Mouse (Mus musculus) forebrain, embryonic 16.5 days (tissue): Measurements from ENCODE around the gene Ces3a. TPM values are rescaled to one million over a fixed set of nuclear protein-coding genes. Genes with fewer than 3 reads are reported as not detected.
"Not testable (repeated sequence)": the region's sequence is repeated elsewhere in the genome, so short reads cannot be mapped to it uniquely, and the experiment has no call there.

Source experiments
- ATAC-seq: fragments of 200-750 bp; cut with Nextera tagmentation; 2 replicates; pipeline ENCODE4 v1.8.0; 2017; ENCODE audit warnings: mild to moderate bottlenecking, moderate library complexity
- H3K27ac ChIP-seq: fragments of 300-500 bp; sonication (generic); 2 replicates; pipeline ENCODE4 v1.5.1; 2014; ENCODE audit warnings: low read length, control low read depth
- H3K27me3 ChIP-seq: fragments of 300-500 bp; sonication (generic); replicated peaks from 2 replicates; pipeline ENCODE4 v1.6.1; 2014; ENCODE audit warnings: low read length; ENCODE audit not compliant: control insufficient read depth, insufficient read depth
- H3K36me3 ChIP-seq: fragments of 300-500 bp; sonication (generic); 2 replicates; pipeline ENCODE4 v1.6.1; 2014; ENCODE audit not compliant: control insufficient read depth, insufficient read depth
- H3K4me1 ChIP-seq: fragments of 300-500 bp; sonication (generic); replicated peaks from 2 replicates; pipeline ENCODE4 v1.6.1; 2014; ENCODE audit warnings: low read length; ENCODE audit not compliant: control insufficient read depth, insufficient read depth
- H3K4me2 ChIP-seq: fragments of 300-500 bp; sonication (generic); 2 replicates; pipeline ENCODE4 v1.6.1; 2014; ENCODE audit warnings: mild to moderate bottlenecking, low read length, control low read depth
- H3K4me3 ChIP-seq: fragments of 300-500 bp; sonication (generic); replicated peaks from 2 replicates; pipeline ENCODE4 v1.5.1; 2014; ENCODE audit warnings: mild to moderate bottlenecking, low read length, control low read depth
- H3K9ac ChIP-seq: fragments of 300-500 bp; sonication (generic); replicated peaks from 2 replicates; pipeline ENCODE4 v1.6.1; 2014; ENCODE audit warnings: low read depth, low read length, control low read depth
- H3K9me3 ChIP-seq: fragments of 300-500 bp; sonication (generic); 2 replicates; pipeline ENCODE4 v1.6.1; 2016; ENCODE audit warnings: low read length; ENCODE audit not compliant: control insufficient read depth
- WGBS: fragments of 180-500 bp; shearing (Covaris S2); extraction: QIAGEN DNeasy Blood & Tissue Kit; methylation state at CpG from one replicate; pipeline ENCODE4 v1.1.7; 2014; 5-methylcytosine and 5-hydroxymethylcytosine counted together
- polyA plus RNA-seq: library from polyadenylated mRNA; unstranded; fragments of >200 nt; fragmentation: Nextera tagmentation; extraction: Ambion mirVana; gene quantifications from 2 replicates; pipeline ENCODE4 v1.2.1, GENCODE M21; 2015

Gene Ces3a
- polyA plus RNA-seq, 1 experiment from 2014 or later = not detected

DNA sequence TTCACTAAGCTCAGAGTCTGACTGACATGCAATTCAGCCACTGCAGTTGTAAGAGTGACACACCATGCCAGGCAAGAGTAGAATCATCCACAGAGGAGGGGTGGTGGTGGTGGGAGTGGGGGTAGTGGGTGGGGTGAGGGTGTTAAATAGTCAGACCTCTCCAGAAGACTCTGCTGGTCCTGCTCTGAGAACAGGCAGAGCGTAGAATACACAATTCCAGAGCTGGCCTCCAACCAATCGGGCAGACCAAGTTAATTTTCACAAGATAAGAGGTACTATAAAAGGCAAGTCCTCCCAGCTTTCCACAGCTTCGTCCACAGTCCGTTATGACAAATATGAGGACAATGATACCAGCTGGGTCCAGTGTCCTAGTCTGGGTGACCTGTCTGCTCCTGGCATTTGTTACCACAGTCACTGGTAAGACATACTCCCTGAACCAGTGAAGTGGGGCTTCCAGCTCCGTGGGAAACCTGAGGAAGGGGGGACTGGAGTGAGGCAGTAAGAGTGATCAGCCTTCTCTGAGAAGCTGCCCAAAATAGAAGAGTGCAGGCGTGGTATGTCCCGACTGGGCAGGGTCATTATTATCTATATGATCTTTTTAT is 35.1 kb downstream of the Ces3a start, which contains the start of gene Ces3b:
TSS of gene Ces3b (plus strand) at position 305 of the 602 bp plus-strand sequence.
- ATAC-seq = no peak
- Histone ChIP-seq H3K4me3 (no peak within 1 kb of the TSS), H3K4me1 (no peaks in the 10 kb centered on the region), H3K27me3 (no peaks in the 10 kb centered on the region), H3K4me2 (no peak within 1 kb of the TSS), H3K9me3 (no peaks in the 10 kb centered on the region), H3K27ac (no peak within 1 kb of the TSS), H3K9ac (no peak within 1 kb of the TSS), H3K36me3 (no peaks in the 10 kb centered on the region)
- WGBS = 81% methylated on average over 7 of the region's 7 CpGs

DNA sequence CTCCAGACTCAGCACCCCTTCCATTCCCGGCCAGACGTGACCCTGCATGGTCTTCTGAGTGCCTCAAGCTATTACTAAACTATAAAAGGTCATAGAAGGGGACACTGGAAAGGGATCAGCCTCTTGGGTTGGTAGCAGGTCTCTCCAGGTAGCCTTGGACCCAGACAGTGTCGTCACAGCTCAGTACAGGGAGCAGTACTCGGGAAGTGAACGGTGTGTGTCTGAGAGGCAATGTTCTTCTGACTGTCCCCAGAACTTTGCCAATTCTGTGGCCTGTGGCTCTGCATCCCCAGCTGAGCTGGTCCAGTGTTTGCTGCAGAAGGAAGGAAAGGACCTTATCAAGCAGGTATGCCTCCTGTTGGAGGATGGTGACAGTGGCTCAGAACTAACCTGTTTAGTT is 39.8 kb downstream of the Ces3a start:
- WGBS = 87% methylated on average over 4 of the region's 5 CpGs
- ATAC-seq, H3K36me3 ChIP-seq, H3K4me2 ChIP-seq, H3K27me3 ChIP-seq, H3K9me3 ChIP-seq, H3K4me1 ChIP-seq, H3K9ac ChIP-seq, H3K27ac ChIP-seq, H3K4me3 ChIP-seq: not testable (repeated sequence)

DNA sequence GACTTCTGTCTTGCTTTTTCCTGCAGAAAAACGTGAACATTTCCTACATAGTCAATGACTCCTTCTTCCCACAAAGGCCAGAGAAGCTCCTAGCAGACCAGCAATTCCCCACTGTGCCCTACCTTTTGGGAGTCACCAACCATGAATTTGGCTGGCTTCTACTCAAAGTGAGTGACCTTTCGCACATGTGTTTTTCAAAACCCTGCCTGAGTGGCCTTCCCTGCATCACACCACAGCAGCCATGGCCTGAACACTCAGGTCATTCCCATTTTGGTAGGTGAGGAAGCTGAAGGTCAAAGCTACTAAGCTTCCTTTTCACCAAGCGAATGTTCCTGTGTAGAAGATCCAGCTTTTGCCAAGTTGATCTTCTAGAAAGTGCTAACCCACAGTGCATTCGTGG is 40.2 kb downstream of the Ces3a start:
- no peak for ATAC-seq
- 73% methylated on average over 4 of the region's 4 CpGs for WGBS
- Histone ChIP-seq H3K4me1 (no peaks in the 10 kb centered on the region), H3K27me3 (no peaks in the 10 kb centered on the region), H3K4me2 (no peak overlapping the region), H3K9me3 (no peaks in the 10 kb centered on the region), H3K36me3 (no peaks in the 10 kb centered on the region), H3K9ac (no peak overlapping the region), H3K27ac (no peak overlapping the region), H3K4me3 (no peak overlapping the region)

DNA sequence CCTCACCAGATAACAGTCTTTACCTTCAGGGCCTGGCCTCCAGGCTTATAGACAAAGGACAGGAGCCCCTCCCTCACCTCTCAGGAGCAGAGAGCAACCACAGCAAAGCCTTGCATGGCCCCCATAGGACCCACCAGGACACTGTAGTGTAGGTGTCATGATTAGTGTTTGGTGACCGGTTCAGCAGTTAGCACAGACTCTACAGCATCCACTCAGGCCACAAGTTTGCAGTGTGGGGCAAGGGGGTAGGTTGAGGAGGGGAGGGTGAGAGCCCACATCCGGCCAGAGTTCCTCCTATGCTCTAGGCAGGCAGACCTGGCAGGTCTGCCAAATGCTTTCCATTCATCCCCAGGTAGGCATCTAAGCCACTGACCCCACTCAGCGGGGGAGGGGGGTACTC is 45.6 kb downstream of the Ces3a start:
- Histone ChIP-seq H3K27me3 (no peaks in the 10 kb centered on the region), H3K9me3 (no peaks in the 10 kb centered on the region), H3K4me3 (no peak overlapping the region), H3K4me2 (no peak overlapping the region), H3K9ac (no peak overlapping the region), H3K36me3 (no peaks in the 10 kb centered on the region), H3K27ac (no peak overlapping the region), H3K4me1 (no peaks in the 10 kb centered on the region)
- 87% methylated on average over 3 of the region's 3 CpGs for WGBS
- no peak for ATAC-seq

DNA sequence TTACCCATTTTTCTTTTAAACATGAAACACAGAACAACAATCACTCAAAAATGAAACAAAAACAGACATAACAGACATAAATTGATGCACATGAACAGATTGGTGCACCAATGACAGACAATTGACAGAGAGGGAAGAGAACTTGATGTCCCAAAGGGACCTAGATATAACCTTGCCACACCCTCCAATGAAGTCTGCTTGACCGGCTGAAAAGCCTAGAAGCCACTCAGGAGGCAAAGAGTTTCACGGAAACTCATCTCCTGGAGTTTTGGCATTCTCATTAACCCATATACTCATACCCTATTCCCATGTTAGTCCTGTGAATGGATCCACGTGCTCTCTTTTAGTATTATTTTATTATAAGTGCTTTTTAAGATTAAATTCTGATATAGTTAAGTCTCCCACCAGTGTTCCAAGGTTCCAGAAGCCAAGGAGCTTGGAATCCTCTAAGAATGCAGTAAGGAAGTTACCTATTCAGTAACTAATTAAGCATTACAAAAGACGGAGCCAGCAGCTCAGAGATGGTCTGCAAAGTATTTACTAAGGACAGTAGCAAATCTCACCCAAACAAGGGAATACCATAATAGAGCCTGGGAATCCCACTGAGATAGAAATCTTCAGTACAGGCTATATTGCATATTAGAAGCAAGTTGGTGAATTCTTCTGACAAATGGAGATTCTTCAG is 53.8 kb downstream of the Ces3a start:
- not testable (repeated sequence) for H3K4me3 ChIP-seq, ATAC-seq, H3K9me3 ChIP-seq, H3K4me2 ChIP-seq, H3K4me1 ChIP-seq, H3K27me3 ChIP-seq, H3K36me3 ChIP-seq, H3K9ac ChIP-seq, H3K27ac ChIP-seq
- 73% methylated on average over 4 of the region's 4 CpGs for WGBS

DNA sequence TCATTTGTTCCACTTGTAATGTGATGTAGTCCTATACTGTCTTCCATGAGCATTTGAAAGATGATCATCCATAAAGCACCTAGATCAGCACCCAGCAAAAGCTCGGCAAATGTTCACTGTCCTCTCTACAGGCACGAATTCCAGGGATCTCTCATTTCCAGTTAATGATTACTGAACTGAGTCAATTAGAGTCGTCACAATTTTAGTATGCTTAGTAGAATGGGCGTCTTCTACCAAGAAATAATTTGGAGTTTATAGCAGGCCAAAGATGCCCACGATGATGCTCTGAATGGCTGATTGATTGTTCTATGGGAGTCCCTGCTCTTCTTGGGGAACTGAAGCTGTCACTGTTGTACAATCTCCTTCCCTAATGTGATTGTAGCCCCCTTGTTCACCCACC is 55.3 kb downstream of the Ces3a start:
- not testable (repeated sequence) for H3K4me1 ChIP-seq, H3K9me3 ChIP-seq, H3K27me3 ChIP-seq, H3K9ac ChIP-seq, H3K4me3 ChIP-seq, H3K4me2 ChIP-seq, ATAC-seq, H3K36me3 ChIP-seq, H3K27ac ChIP-seq
- 88% methylated on average over 5 of the region's 5 CpGs for WGBS

DNA sequence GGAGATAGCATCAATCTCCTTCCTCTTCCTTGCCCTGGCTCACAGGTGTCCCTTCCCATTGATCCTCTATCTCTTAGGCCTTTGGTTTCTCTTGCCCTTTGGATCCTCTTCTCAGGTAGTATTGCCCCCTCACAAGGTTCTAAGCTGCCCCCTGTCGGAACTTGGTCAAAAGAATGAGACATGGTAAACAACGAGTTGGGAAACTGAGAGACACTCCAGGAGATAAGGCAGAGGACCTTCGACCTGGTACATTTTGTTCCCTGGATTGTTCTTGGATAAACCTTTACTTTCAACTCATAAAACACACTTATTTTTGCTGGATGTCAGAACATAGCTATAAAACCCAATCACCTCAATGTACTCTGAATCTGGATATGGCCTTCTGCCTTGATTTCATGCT is 55.8 kb downstream of the Ces3a start:
- Histone ChIP-seq H3K4me2 (no peak overlapping the region), H3K27me3 (no peaks in the 10 kb centered on the region), H3K36me3 (no peaks in the 10 kb centered on the region), H3K4me1 (no peaks in the 10 kb centered on the region), H3K9me3 (no peaks in the 10 kb centered on the region), H3K9ac (no peak overlapping the region), H3K27ac (no peak overlapping the region), H3K4me3 (no peak overlapping the region)
- no peak for ATAC-seq
- WGBS = 84% methylated on average over 3 of the region's 3 CpGs

Other genes with a start within 250 kb of the Ces3a start
- gene Ces2b, start 217.0 kb upstream of the Ces3a start, polyA plus RNA-seq = 0.36 and 0.44 TPM in 2 replicates
- not detected in 2 replicates for gene Ces2c, start 201.5 kb upstream of the Ces3a start, polyA plus RNA-seq
- gene Ces2e, start 122.3 kb upstream of the Ces3a start, polyA plus RNA-seq = not detected in 2 replicates
- not detected in 2 replicates for gene Ces2f, start 101.2 kb upstream of the Ces3a start, polyA plus RNA-seq
- 0.16 TPM in 1 of 2 replicates, not detected in the other for gene Ces2g, start 86.9 kb upstream of the Ces3a start, polyA plus RNA-seq
- gene Ces2h, start 47.7 kb upstream of the Ces3a start, polyA plus RNA-seq = not detected in 2 replicates
- gene Ces3b, start 35.2 kb downstream of the Ces3a start, polyA plus RNA-seq = not detected in 2 replicates
- 0.11 and 0.29 TPM in 2 replicates for gene Ces4a, start 83.2 kb downstream of the Ces3a start, polyA plus RNA-seq
- 34.2 and 40.1 TPM in 2 replicates for gene Cbfb, start 122.1 kb downstream of the Ces3a start, polyA plus RNA-seq
- 34.3 and 35.7 TPM in 2 replicates for gene D230025D16Rik, start 176.5 kb downstream of the Ces3a start, polyA plus RNA-seq
- gene B3gnt9, start 206.6 kb downstream of the Ces3a start, polyA plus RNA-seq = 3.8 and 4.3 TPM in 2 replicates
- gene Tradd, start 216.0 kb downstream of the Ces3a start, polyA plus RNA-seq = 23.4 and 27.3 TPM in 2 replicates
- gene Fbxl8, start 216.0 kb downstream of the Ces3a start, polyA plus RNA-seq = 0.83 and 0.96 TPM in 2 replicates
- 0.25 TPM in 1 of 2 replicates, not detected in the other for gene Hsf4, start 221.2 kb downstream of the Ces3a start, polyA plus RNA-seq
- gene Nol3, start 227.5 kb downstream of the Ces3a start, polyA plus RNA-seq = 1.5 and 2.8 TPM in 2 replicates
- 110 and 125 TPM in 2 replicates for gene 4931428F04Rik, start 241.3 kb downstream of the Ces3a start, polyA plus RNA-seq
- gene Exoc3l, start 247.5 kb downstream of the Ces3a start, polyA plus RNA-seq = 12.5 and 12.9 TPM in 2 replicates
- 44.9 and 46.8 TPM in 2 replicates for gene E2f4, start 249.1 kb downstream of the Ces3a start, polyA plus RNA-seq